Mouse (Mus musculus) lung, adult 2 months (tissue): ENCODE results near the gene Lbh.

ENCODE experiments used
- CTCF ChIP-seq: fragments of 200-500 bp; IDR thresholded peaks from 2 replicates; pipeline ENCODE4 v1.5.1; 2011; ENCODE audit warnings: mild to moderate bottlenecking, low read length, control low read depth; ENCODE audit not compliant: insufficient read depth
- POLR2A ChIP-seq: fragments of 200-500 bp; IDR thresholded peaks from 2 replicates; pipeline ENCODE4 v1.6.1; 2011; ENCODE audit warnings: low read depth, mild to moderate bottlenecking, control low read depth, low read length, borderline replicate concordance; ENCODE audit errors: extremely low read depth

DNA sequence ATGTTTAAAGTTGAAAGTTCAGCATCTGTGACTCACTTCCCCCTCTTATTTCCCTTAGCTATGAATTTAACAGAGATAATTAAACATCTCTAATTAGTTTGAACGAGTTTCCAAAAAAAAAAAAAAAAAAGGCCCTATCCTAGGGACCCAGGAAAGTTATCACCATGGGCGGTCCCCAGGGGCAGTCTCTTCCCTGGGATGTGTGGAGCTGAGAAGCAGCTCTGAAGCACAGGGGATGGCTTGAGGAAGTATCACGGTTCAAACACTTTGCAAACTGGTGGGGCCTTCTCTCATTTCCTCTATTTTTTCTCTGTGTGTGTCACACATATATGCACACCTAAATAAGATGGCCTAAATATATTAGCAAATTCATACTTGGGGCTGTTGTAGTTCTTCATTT, 48.8 kb downstream of the Lbh start:
- TF ChIP-seq CTCF, result no peak
- TF ChIP-seq POLR2A, result no peak
